Mouse (Mus musculus): ENCODE measurements around the gene Crlf1. TPM values are rescaled to one million over a fixed set of nuclear protein-coding genes. Genes with fewer than 3 reads are reported as not detected.

Crlf1 gene
- polyA plus RNA-seq, 1 experiment: not detected

DNA sequence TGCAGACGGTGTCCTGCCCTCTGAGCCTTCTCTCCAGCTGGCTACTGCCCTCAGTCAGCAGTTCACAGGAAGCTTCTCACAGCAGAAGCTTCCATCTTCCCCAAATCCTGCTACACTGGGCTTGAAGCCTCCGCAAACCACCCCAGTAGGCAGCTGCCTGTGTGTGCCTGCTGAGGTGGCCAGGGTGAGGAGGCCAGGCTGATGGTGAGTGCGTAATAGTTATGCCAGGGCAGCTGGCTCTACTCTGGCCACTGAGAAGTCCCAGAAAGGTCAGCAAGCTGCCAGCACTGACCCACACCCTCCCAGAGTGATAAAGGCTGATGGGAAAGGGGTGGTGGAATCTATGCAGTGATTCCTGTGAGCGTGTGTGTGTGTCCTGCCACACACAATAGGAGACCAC is 26.7 kb upstream of the Crlf1 start:
- 76% methylated on average over 4 of the region's 4 CpGs for WGBS

GRCm38 (mm10) chr8:70466771-70467170 is 26.2 kb upstream of the Crlf1 start:
- WGBS: 82% methylated on average over 11 of the region's 11 CpGs
- no peak for TF ChIP-seq POLR2A (IDR thresholded peaks at IDR 0.05; ENCODE audit: insufficient read depth, low read depth, low read length)
- TF ChIP-seq CTCF (IDR thresholded peaks at IDR 0.05; ENCODE audit: insufficient read depth, low read depth, low read length): no peak
- H3K27ac ChIP-seq (ENCODE audit: insufficient read depth, low read depth, low read length): no peak overlapping the region
- no peak overlapping the region for H3K4me3 ChIP-seq (ENCODE audit: insufficient read depth, low read depth, low read length)
- peaks cover 52% of the 10 kb centered on the region for H3K4me1 ChIP-seq (ENCODE audit: control insufficient read depth, insufficient read depth, low read length)

More for the DNA sequence above, 26.7 kb upstream of the Crlf1 start:
- H3K4me1 ChIP-seq (ENCODE audit: control insufficient read depth, insufficient read depth, low read length): peaks cover 56% of the 10 kb centered on the region
- H3K27ac ChIP-seq (ENCODE audit: insufficient read depth, low read depth, low read length): no peak overlapping the region
- no peak for TF ChIP-seq CTCF (IDR thresholded peaks at IDR 0.05; ENCODE audit: insufficient read depth, low read depth, low read length)
- no peak for TF ChIP-seq POLR2A (IDR thresholded peaks at IDR 0.05; ENCODE audit: insufficient read depth, low read depth, low read length)
- no peak overlapping the region for H3K4me3 ChIP-seq (ENCODE audit: insufficient read depth, low read depth, low read length)

- H3K4me3 ChIP-seq (ENCODE audit: insufficient read depth, low read depth, low read length): no peak overlapping the region
- H3K27ac ChIP-seq (ENCODE audit: insufficient read depth, low read depth, low read length): no peak overlapping the region
- TF ChIP-seq CTCF (IDR thresholded peaks at IDR 0.05; ENCODE audit: insufficient read depth, low read depth, low read length): no peak
- no peak for TF ChIP-seq POLR2A (IDR thresholded peaks at IDR 0.05; ENCODE audit: insufficient read depth, low read depth, low read length)
- 79% methylated on average over 5 of the region's 5 CpGs for WGBS
- H3K4me1 ChIP-seq (ENCODE audit: control insufficient read depth, insufficient read depth, low read length): peaks cover 47% of the 10 kb centered on the region
Observed at GRCm38 (mm10) chr8:70467229-70467725, 25.7 kb upstream of the Crlf1 start.

DNA sequence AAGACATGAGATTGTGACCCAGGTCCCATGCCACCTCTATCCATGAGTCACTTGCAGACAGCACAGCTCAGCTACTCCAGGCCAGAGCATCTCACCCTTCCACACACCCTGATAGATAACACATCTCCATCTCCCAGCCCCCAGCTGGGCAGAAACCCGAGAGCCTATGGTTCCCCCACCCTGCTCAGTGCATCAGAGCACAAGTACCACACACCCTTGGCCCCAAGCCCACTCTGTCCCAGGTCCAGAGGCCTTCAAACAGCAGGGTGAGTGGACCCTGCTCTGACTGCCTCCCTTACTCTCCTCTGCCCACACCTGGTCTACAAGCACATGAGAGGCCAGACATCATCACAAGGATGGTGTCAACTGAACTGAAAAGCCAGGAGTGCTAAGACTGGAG is 25.1 kb upstream of the Crlf1 start:
- peaks cover 41% of the 10 kb centered on the region for H3K4me1 ChIP-seq (ENCODE audit: control insufficient read depth, insufficient read depth, low read length)
- 72% methylated on average over 1 of the region's 1 CpGs for WGBS
- no peak overlapping the region for H3K4me3 ChIP-seq (ENCODE audit: insufficient read depth, low read depth, low read length)
- H3K27ac ChIP-seq (ENCODE audit: insufficient read depth, low read depth, low read length): no peak overlapping the region
- TF ChIP-seq CTCF (IDR thresholded peaks at IDR 0.05; ENCODE audit: insufficient read depth, low read depth, low read length) (no peak), POLR2A (IDR thresholded peaks at IDR 0.05; ENCODE audit: insufficient read depth, low read depth, low read length) (no peak)

GRCm38 (mm10) chr8:70468733-70469132 is 24.2 kb upstream of the Crlf1 start:
- TF ChIP-seq POLR2A (IDR thresholded peaks at IDR 0.05; ENCODE audit: insufficient read depth, low read depth, low read length): no peak
- H3K4me1 ChIP-seq (ENCODE audit: control insufficient read depth, insufficient read depth, low read length): peaks cover 34% of the 10 kb centered on the region

GRCm38 (mm10) chr8:70469295-70469916 is 23.6 kb upstream of the Crlf1 start:
- no peak for TF ChIP-seq CTCF (IDR thresholded peaks at IDR 0.05; ENCODE audit: insufficient read depth, low read depth, low read length)
- no peak for TF ChIP-seq POLR2A (IDR thresholded peaks at IDR 0.05; ENCODE audit: insufficient read depth, low read depth, low read length)

More at GRCm38 (mm10) chr8:70468733-70469132, 24.2 kb upstream of the Crlf1 start:
- no peak overlapping the region for H3K27ac ChIP-seq (ENCODE audit: insufficient read depth, low read depth, low read length)
- no peak overlapping the region for H3K4me3 ChIP-seq (ENCODE audit: insufficient read depth, low read depth, low read length)
- 93% methylated on average over 4 of the region's 4 CpGs for WGBS

GRCm38 (mm10) chr8:70469938-70470337 is 23.0 kb upstream of the Crlf1 start:
- no peak overlapping the region for H3K4me3 ChIP-seq (ENCODE audit: insufficient read depth, low read depth, low read length)
- no peak overlapping the region for H3K27ac ChIP-seq (ENCODE audit: insufficient read depth, low read depth, low read length)
- WGBS: 60% methylated on average over 2 of the region's 2 CpGs
- peaks cover 30% of the 10 kb centered on the region for H3K4me1 ChIP-seq (ENCODE audit: control insufficient read depth, insufficient read depth, low read length)
- TF ChIP-seq POLR2A (IDR thresholded peaks at IDR 0.05; ENCODE audit: insufficient read depth, low read depth, low read length) (no peak), CTCF (IDR thresholded peaks at IDR 0.05; ENCODE audit: insufficient read depth, low read depth, low read length) (no peak)

More at GRCm38 (mm10) chr8:70469295-70469916, 23.6 kb upstream of the Crlf1 start:
- H3K4me1 ChIP-seq (ENCODE audit: control insufficient read depth, insufficient read depth, low read length): peaks cover 29% of the 10 kb centered on the region
- H3K27ac ChIP-seq (ENCODE audit: insufficient read depth, low read depth, low read length): no peak overlapping the region
- H3K4me3 ChIP-seq (ENCODE audit: insufficient read depth, low read depth, low read length): no peak overlapping the region
- WGBS: 20% methylated on average over 10 of the region's 10 CpGs

GRCm38 (mm10) chr8:70471856-70472255 is 21.1 kb upstream of the Crlf1 start:
- 97% methylated on average over 7 of the region's 7 CpGs for WGBS
- Histone ChIP-seq H3K4me3 (ENCODE audit: insufficient read depth, low read depth, low read length) (no peak overlapping the region), H3K4me1 (ENCODE audit: control insufficient read depth, insufficient read depth, low read length) (peaks cover 39% of the 10 kb centered on the region), H3K27ac (ENCODE audit: insufficient read depth, low read depth, low read length) (no peak overlapping the region)
- TF ChIP-seq CTCF (IDR thresholded peaks at IDR 0.05; ENCODE audit: insufficient read depth, low read depth, low read length): no peak
- no peak for TF ChIP-seq POLR2A (IDR thresholded peaks at IDR 0.05; ENCODE audit: insufficient read depth, low read depth, low read length)

GRCm38 (mm10) chr8:70476333-70477268 is 16.4 kb upstream of the Crlf1 start, which contains the start of gene Klhl26:
Gene Klhl26, minus strand, starts transcription at chr8:70476968.
- Histone ChIP-seq H3K4me3 (ENCODE audit: insufficient read depth, low read depth, low read length) (peak within 1 kb of the TSS; percentile 74), H3K27ac (ENCODE audit: insufficient read depth, low read depth, low read length) (no peak within 1 kb of the TSS), H3K4me1 (ENCODE audit: control insufficient read depth, insufficient read depth, low read length) (peaks cover 22% of the 10 kb centered on the region)
- WGBS: under 1% methylated on average over 53 of the region's 53 CpGs
- no peak; the same call in 1 of the 2 replicates for TF ChIP-seq POLR2A (IDR thresholded peaks at IDR 0.05; ENCODE audit: insufficient read depth, low read depth, low read length)
- TF ChIP-seq CTCF (IDR thresholded peaks at IDR 0.05; ENCODE audit: insufficient read depth, low read depth, low read length): no peak
